Mouse (Mus musculus): Measurements from ENCODE around the gene Mtm1. TPM values are rescaled to one million over a fixed set of nuclear protein-coding genes. Genes with fewer than 3 reads are reported as not detected.

Gene Mtm1
- polyA plus RNA-seq, 1 experiment from 2014 or later, result 5.1 TPM

Other genes starting within 250 kb of the Mtm1 start
- 2.8 and 3.3 TPM in 2 replicates for gene Mamld1, start 160.5 kb upstream of the Mtm1 start, polyA plus RNA-seq (2015; fragmentation: Nextera tagmentation; extraction: Ambion mirVana)
- gene Mtmr1, start 154.0 kb downstream of the Mtm1 start, polyA plus RNA-seq (2015; fragmentation: Nextera tagmentation; extraction: Ambion mirVana), result 11.6 and 12.4 TPM in 2 replicates